Mouse (Mus musculus) C2C12 (cell line): ENCODE data around the gene Olfr211. TPM values are rescaled to one million over a fixed set of nuclear protein-coding genes. Genes with fewer than 3 reads are reported as not detected.

Source experiments
- H3K27me3 ChIP-seq: one replicate; pipeline ENCODE4 v1.6.1; 2011; ENCODE audit not compliant: control insufficient read depth, insufficient read depth, insufficient read length
- H3K36me3 ChIP-seq: one replicate; pipeline ENCODE4 v1.6.1; 2011; ENCODE audit not compliant: control insufficient read depth, insufficient read depth
- H3K4me3 ChIP-seq: one replicate; pipeline ENCODE4 v1.5.1; 2011; ENCODE audit warnings: mild to moderate bottlenecking, control low read depth; ENCODE audit not compliant: poor library complexity, insufficient read depth, severe bottlenecking
- H3K79me2 ChIP-seq: one replicate; pipeline ENCODE4 v1.6.1; 2011; ENCODE audit not compliant: control insufficient read depth, insufficient read depth
- H3K79me3 ChIP-seq: one replicate; pipeline ENCODE4 v1.6.1; 2011; ENCODE audit warnings: low read depth, control low read depth
- H3ac ChIP-seq: one replicate; pipeline ENCODE3; 2011; ENCODE audit warnings: low read depth; ENCODE audit not compliant: control insufficient read depth, insufficient read length
- CEBPB ChIP-seq: IDR thresholded peaks from one replicate; pipeline ENCODE4 v1.6.1; 2011; ENCODE audit warnings: low read depth, mild to moderate bottlenecking, control low read depth, moderate library complexity
- CTCF ChIP-seq: IDR thresholded peaks from one replicate; pipeline ENCODE4 v1.5.1; 2011; ENCODE audit not compliant: control insufficient read depth, insufficient read depth, insufficient read length
- FOSL1 ChIP-seq: IDR thresholded peaks from one replicate; pipeline ENCODE4 v1.8.0; 2011; ENCODE audit warnings: mild to moderate bottlenecking, low read length; ENCODE audit not compliant: poor library complexity, insufficient read depth, severe bottlenecking
- MAX ChIP-seq: IDR thresholded peaks from one replicate; pipeline ENCODE4 v1.6.1; 2011; ENCODE audit warnings: mild to moderate bottlenecking, control low read depth
- MYOD1 ChIP-seq: IDR thresholded peaks from one replicate; pipeline ENCODE4 v1.6.1; 2011; ENCODE audit warnings: low read depth; ENCODE audit not compliant: control insufficient read depth, insufficient read length
- MYOG ChIP-seq: IDR thresholded peaks from one replicate; pipeline ENCODE4 v1.6.1; 2011; ENCODE audit not compliant: control insufficient read depth, insufficient read length; ENCODE audit errors: extremely low read depth
- USF1 ChIP-seq: IDR thresholded peaks from one replicate; pipeline ENCODE4 v1.6.1; 2011; ENCODE audit warnings: low read depth, mild to moderate bottlenecking, control low read depth, moderate library complexity
- long read RNA-seq, 2 experiments: library from polyadenylated mRNA; unstranded; transcript quantifications; one replicate each; pipeline ENCODE4 v2.0.0; 2019 to 2020
- polyA plus RNA-seq: library from polyadenylated mRNA; unstranded; fragments of >200 nt; fragmentation: generic; extraction: Trizol; gene quantifications from one replicate; pipeline ENCODE4 v1.2.1, GENCODE M21; 2012; ENCODE audit warnings: missing spikeins

Olfr211 gene
- polyA plus RNA-seq = not detected
- long read RNA-seq, experiment 1 = 0 reads
- long read RNA-seq, experiment 2 = 0 reads

- H3K27me3 ChIP-seq = no peaks in the 10 kb centered on the region
- TF ChIP-seq CEBPB = no peak
- no peak for TF ChIP-seq FOSL1
- TF ChIP-seq CTCF = no peak
- TF ChIP-seq MAX = no peak
- TF ChIP-seq MYOD1 = no peak
- TF ChIP-seq MYOG = no peak
- H3ac ChIP-seq = no peak within 1 kb of the TSS
- no peaks in the 10 kb centered on the region for H3K79me3 ChIP-seq
- H3K36me3 ChIP-seq = no peaks in the 10 kb centered on the region
- no peaks in the 10 kb centered on the region for H3K79me2 ChIP-seq
- no peak within 1 kb of the TSS for H3K4me3 ChIP-seq
These were observed at the start of gene Olfr211 for GRCm38 (mm10) chr6:116488791-116489190. Olfr211 (plus strand) TSS chr6:116489091.

DNA sequence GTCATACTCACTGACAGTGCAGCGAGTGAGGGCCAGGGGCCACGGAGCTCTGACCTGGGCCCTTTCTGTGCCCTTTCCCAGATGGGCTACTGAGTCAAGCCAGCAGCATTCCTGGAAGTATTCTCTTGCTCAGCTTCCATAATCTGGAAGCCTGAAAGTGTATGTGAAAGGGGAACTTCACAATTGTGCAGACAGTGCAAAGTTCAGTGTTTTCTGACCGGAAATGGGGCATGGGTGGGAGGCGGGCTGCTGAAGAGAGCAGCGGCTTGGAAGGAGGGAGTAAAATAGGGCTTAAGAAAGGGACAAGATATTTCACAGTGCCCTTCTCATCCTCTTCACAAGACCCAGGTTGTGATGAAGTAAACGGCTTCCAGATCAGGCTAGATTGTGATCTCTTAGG, 49.4 kb upstream of the Olfr211 start:
- no peak for TF ChIP-seq USF1
- no peak for TF ChIP-seq MYOG
- no peak for TF ChIP-seq CEBPB
- TF ChIP-seq FOSL1 = no peak
- H3K36me3 ChIP-seq = no peaks in the 10 kb centered on the region
- H3K79me2 ChIP-seq = no peaks in the 10 kb centered on the region
- no peaks in the 10 kb centered on the region for H3K27me3 ChIP-seq
- H3K4me3 ChIP-seq = no peak overlapping the region
- no peaks in the 10 kb centered on the region for H3K79me3 ChIP-seq
- H3ac ChIP-seq = no peak overlapping the region

- Histone ChIP-seq H3K27me3 (no peaks in the 10 kb centered on the region), H3K4me3 (no peak overlapping the region)
- TF ChIP-seq MAX = no peak
- TF ChIP-seq USF1 = no peak
- TF ChIP-seq CEBPB = no peak
- TF ChIP-seq MYOD1 = peak; percentile 28
- TF ChIP-seq FOSL1 = no peak
- no peak for TF ChIP-seq MYOG
- TF ChIP-seq CTCF = no peak
These were observed 48.4 kb upstream of the Olfr211 start for GRCm38 (mm10) chr6:116440447-116440846.

GRCm38 (mm10) chr6:116440849-116441248, 48.0 kb upstream of the Olfr211 start:
- TF ChIP-seq USF1 (no peak), MYOG (no peak), MAX (no peak), CEBPB (no peak), CTCF (no peak), MYOD1 (no peak), FOSL1 (no peak)
- Histone ChIP-seq H3K36me3 (no peaks in the 10 kb centered on the region), H3ac (no peak overlapping the region), H3K27me3 (no peaks in the 10 kb centered on the region), H3K4me3 (no peak overlapping the region), H3K79me3 (no peaks in the 10 kb centered on the region), H3K79me2 (no peaks in the 10 kb centered on the region)

More at GRCm38 (mm10) chr6:116440447-116440846, 48.4 kb upstream of the Olfr211 start:
- Histone ChIP-seq H3K79me3 (no peaks in the 10 kb centered on the region), H3ac (no peak overlapping the region), H3K36me3 (no peaks in the 10 kb centered on the region), H3K79me2 (no peaks in the 10 kb centered on the region)

- no peaks in the 10 kb centered on the region for H3K79me2 ChIP-seq
- no peak overlapping the region for H3ac ChIP-seq
- H3K4me3 ChIP-seq = no peak overlapping the region
- no peaks in the 10 kb centered on the region for H3K79me3 ChIP-seq
- H3K27me3 ChIP-seq = no peaks in the 10 kb centered on the region
- H3K36me3 ChIP-seq = no peaks in the 10 kb centered on the region
- TF ChIP-seq MYOD1 (peak; percentile 94), CEBPB (no peak), FOSL1 (no peak), MYOG (no peak)
These were observed 33.1 kb upstream of the Olfr211 start for GRCm38 (mm10) chr6:116455781-116456180.

DNA sequence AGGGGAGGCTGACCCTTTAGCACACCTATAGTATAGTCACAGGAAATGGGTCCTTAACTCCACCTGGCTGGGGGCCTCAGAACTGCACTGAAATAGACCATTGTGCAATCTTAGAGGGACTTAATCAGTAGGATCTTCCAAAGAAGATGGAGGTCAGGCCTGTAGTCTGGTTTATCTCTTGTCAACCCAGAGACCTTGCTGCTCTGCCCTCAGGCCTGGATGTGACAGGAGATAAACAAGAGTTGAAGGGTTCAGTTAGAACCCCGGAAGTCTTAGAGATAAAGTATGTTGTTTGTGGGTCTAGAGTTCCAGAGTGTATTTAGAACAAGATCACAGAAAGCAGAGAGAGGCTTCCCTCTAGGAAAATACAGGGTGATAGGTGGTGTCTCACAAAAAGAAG, 32.4 kb upstream of the Olfr211 start:
- H3K27me3 ChIP-seq = no peaks in the 10 kb centered on the region
- H3ac ChIP-seq = no peak overlapping the region
- no peaks in the 10 kb centered on the region for H3K79me3 ChIP-seq
- no peak overlapping the region for H3K4me3 ChIP-seq
- H3K79me2 ChIP-seq = no peaks in the 10 kb centered on the region
- no peaks in the 10 kb centered on the region for H3K36me3 ChIP-seq
- TF ChIP-seq MYOG (no peak), CEBPB (peak; percentile 3)
